Mouse (Mus musculus): Measurements from ENCODE around the gene Dpysl5. TPM values are rescaled to one million over a fixed set of nuclear protein-coding genes. Genes with fewer than 3 reads are reported as not detected.

Dpysl5 gene
- polyA plus RNA-seq, 1 experiment: 73.0 TPM

DNA sequence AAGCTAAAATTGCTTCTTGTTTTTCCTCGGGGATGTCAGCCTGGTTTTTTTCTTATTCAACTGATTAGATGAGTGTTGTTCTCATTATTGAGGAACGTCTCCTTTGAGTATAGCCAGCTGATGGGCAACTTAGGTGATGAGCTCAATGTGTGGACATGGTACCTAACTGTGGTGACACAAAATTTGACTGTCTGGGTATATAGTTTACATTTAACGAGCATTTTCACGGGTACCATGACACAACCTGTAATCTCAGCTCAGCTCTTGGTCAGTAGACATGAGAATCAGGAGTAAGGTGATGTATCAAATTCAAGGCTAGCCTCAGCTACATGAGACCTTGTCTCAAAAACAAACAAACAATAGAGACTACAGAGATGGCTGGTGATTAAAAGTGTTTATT, 6.1 kb downstream of the Dpysl5 start:
- Histone ChIP-seq H3K36me3 (ENCODE audit: control insufficient read depth, insufficient read depth, low read length) (no peaks in the 10 kb centered on the region), H3K27me3 (ENCODE audit: control insufficient read depth, insufficient read depth, low read length) (peaks cover 2% of the 10 kb centered on the region; the same call in 1 of the 2 replicates), H3K4me1 (ENCODE audit: control insufficient read depth, insufficient read depth, low read length) (peaks cover 11% of the 10 kb centered on the region), H3K27ac (ENCODE audit: control insufficient read depth, insufficient read depth, low read depth, low read length) (no peak overlapping the region), H3K4me3 (ENCODE audit: control insufficient read depth, low read depth, low read length) (no peak overlapping the region)
- no peak for TF ChIP-seq CTCF (IDR thresholded peaks at IDR 0.05; ENCODE audit: control insufficient read depth, insufficient read depth, insufficient replicate concordance, low read depth, low read length)

- Histone ChIP-seq H3K36me3 (ENCODE audit: control insufficient read depth, insufficient read depth, low read length) (no peaks in the 10 kb centered on the region), H3K27ac (ENCODE audit: control insufficient read depth, insufficient read depth, low read depth, low read length) (no peak overlapping the region), H3K27me3 (ENCODE audit: control insufficient read depth, insufficient read depth, low read length) (peaks cover 2% of the 10 kb centered on the region; the same call in 1 of the 2 replicates), H3K4me3 (ENCODE audit: control insufficient read depth, low read depth, low read length) (no peak overlapping the region), H3K4me1 (ENCODE audit: control insufficient read depth, insufficient read depth, low read length) (peaks cover 7% of the 10 kb centered on the region)
- no peak for TF ChIP-seq POLR2A (IDR thresholded peaks at IDR 0.05; ENCODE audit: control insufficient read depth, low read depth, low read length)
- TF ChIP-seq CTCF (IDR thresholded peaks at IDR 0.05; ENCODE audit: control insufficient read depth, insufficient read depth, insufficient replicate concordance, low read depth, low read length): no peak
Observed at GRCm38 (mm10) chr5:30717991-30718703, 6.8 kb downstream of the Dpysl5 start.

DNA sequence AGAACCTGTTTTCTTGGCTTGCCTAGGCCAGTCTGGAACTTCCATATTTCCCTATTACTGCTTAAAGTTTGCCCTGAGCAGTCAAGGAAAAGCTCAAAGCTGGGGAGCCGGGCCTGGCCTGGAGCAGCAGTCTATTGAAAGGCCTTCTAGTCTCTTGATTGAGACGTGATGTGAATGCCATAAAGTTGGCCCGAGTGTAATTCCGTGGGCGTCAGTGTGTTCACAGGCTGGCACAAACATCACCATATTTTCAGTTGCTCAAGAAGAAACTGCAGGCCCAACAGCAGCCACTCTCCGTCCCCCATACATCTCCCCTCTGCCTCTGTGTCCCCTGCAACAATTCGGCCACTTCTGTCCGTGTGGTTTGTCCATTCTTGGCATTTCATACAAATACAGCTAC, 10.6 kb downstream of the Dpysl5 start:
- Histone ChIP-seq H3K4me1 (ENCODE audit: control insufficient read depth, insufficient read depth, low read length) (no peaks in the 10 kb centered on the region), H3K27me3 (ENCODE audit: control insufficient read depth, insufficient read depth, low read length) (no peaks in the 10 kb centered on the region), H3K36me3 (ENCODE audit: control insufficient read depth, insufficient read depth, low read length) (no peaks in the 10 kb centered on the region), H3K4me3 (ENCODE audit: control insufficient read depth, low read depth, low read length) (no peak overlapping the region), H3K27ac (ENCODE audit: control insufficient read depth, insufficient read depth, low read depth, low read length) (no peak overlapping the region)
- TF ChIP-seq POLR2A (IDR thresholded peaks at IDR 0.05; ENCODE audit: control insufficient read depth, low read depth, low read length) (no peak), CTCF (IDR thresholded peaks at IDR 0.05; ENCODE audit: control insufficient read depth, insufficient read depth, insufficient replicate concordance, low read depth, low read length) (no peak)

GRCm38 (mm10) chr5:30726151-30726693, 14.9 kb downstream of the Dpysl5 start:
- no peak for TF ChIP-seq CTCF (IDR thresholded peaks at IDR 0.05; ENCODE audit: control insufficient read depth, insufficient read depth, insufficient replicate concordance, low read depth, low read length)
- TF ChIP-seq POLR2A (IDR thresholded peaks at IDR 0.05; ENCODE audit: control insufficient read depth, low read depth, low read length): no peak
- H3K4me3 ChIP-seq (ENCODE audit: control insufficient read depth, low read depth, low read length): no peak overlapping the region
- H3K27ac ChIP-seq (ENCODE audit: control insufficient read depth, insufficient read depth, low read depth, low read length): no peak overlapping the region
- H3K27me3 ChIP-seq (ENCODE audit: control insufficient read depth, insufficient read depth, low read length): no peaks in the 10 kb centered on the region
- no peaks in the 10 kb centered on the region for H3K4me1 ChIP-seq (ENCODE audit: control insufficient read depth, insufficient read depth, low read length)
- no peaks in the 10 kb centered on the region for H3K36me3 ChIP-seq (ENCODE audit: control insufficient read depth, insufficient read depth, low read length)

- H3K27ac ChIP-seq (ENCODE audit: control insufficient read depth, insufficient read depth, low read depth, low read length): no peak overlapping the region
- no peaks in the 10 kb centered on the region for H3K36me3 ChIP-seq (ENCODE audit: control insufficient read depth, insufficient read depth, low read length)
- H3K27me3 ChIP-seq (ENCODE audit: control insufficient read depth, insufficient read depth, low read length): no peaks in the 10 kb centered on the region
- TF ChIP-seq POLR2A (IDR thresholded peaks at IDR 0.05; ENCODE audit: control insufficient read depth, low read depth, low read length) (no peak), CTCF (IDR thresholded peaks at IDR 0.05; ENCODE audit: control insufficient read depth, insufficient read depth, insufficient replicate concordance, low read depth, low read length) (no peak)
- no peaks in the 10 kb centered on the region; the same call in none of the 2 replicates for H3K4me1 ChIP-seq (ENCODE audit: control insufficient read depth, insufficient read depth, low read length)
- H3K4me3 ChIP-seq (ENCODE audit: control insufficient read depth, low read depth, low read length): no peak overlapping the region
Observed at GRCm38 (mm10) chr5:30732511-30732910, 21.1 kb downstream of the Dpysl5 start.

DNA sequence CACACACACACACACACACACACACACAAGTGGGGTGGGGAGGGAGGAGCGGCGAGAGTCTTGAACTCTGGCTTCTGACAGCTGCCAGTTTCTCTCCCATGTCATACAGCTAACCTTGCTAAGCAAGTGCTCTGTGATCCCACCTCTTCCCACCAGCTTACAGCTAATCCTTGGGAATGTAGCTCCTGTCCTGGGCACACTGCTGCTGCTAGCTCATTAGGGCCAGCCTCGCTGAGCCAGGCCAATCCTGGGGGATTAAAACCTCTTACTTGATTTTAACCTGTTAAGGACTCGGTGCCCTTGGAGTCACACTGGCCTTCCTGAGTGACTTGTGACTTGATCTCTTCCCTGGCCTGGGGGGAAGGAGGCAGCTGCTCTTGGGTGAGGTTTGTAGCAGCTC, 23.3 kb downstream of the Dpysl5 start:
- Histone ChIP-seq H3K36me3 (ENCODE audit: control insufficient read depth, insufficient read depth, low read length) (no peaks in the 10 kb centered on the region), H3K27me3 (ENCODE audit: control insufficient read depth, insufficient read depth, low read length) (no peaks in the 10 kb centered on the region), H3K4me1 (ENCODE audit: control insufficient read depth, insufficient read depth, low read length) (no peaks in the 10 kb centered on the region; the same call in none of the 2 replicates), H3K4me3 (ENCODE audit: control insufficient read depth, low read depth, low read length) (no peak overlapping the region), H3K27ac (ENCODE audit: control insufficient read depth, insufficient read depth, low read depth, low read length) (no peak overlapping the region)
- no peak for TF ChIP-seq POLR2A (IDR thresholded peaks at IDR 0.05; ENCODE audit: control insufficient read depth, low read depth, low read length)
- TF ChIP-seq CTCF (IDR thresholded peaks at IDR 0.05; ENCODE audit: control insufficient read depth, insufficient read depth, insufficient replicate concordance, low read depth, low read length): no peak

DNA sequence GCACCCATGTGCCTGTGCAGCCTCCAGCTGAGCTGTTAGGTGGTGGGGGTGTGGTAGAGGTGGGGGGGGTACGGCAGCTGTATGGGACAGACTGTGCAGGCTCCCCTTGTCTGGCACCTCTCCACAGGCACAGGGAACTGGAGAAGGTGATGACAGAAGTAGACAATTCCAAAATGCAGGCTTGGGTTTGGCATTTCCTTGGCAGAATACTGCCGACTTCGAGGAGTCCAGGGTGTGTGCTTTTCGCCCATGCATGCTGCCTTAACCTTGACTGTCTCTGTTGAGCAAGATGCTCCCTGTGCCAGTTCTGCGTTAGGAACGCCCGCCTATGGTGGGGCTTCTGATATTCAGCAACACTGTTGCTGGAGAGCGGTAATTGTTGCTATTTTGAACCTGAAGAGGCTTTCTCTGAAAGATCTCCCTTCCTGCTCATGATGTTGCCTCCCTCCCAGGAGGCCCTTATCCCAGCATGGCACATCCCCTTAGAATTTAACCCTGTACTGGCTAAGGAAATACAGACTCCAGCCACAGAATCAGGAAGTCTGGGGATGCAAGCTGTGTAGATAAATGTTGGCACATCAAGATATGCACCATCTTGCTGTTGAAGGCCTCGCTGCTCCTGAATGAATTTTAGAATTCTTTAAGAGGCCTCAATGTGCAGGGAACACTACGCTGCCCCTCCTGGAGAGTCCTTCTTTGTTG, 26.9 kb downstream of the Dpysl5 start:
- Histone ChIP-seq H3K4me1 (ENCODE audit: control insufficient read depth, insufficient read depth, low read length) (no peaks in the 10 kb centered on the region), H3K36me3 (ENCODE audit: control insufficient read depth, insufficient read depth, low read length) (no peaks in the 10 kb centered on the region), H3K27me3 (ENCODE audit: control insufficient read depth, insufficient read depth, low read length) (no peaks in the 10 kb centered on the region), H3K27ac (ENCODE audit: control insufficient read depth, insufficient read depth, low read depth, low read length) (no peak overlapping the region), H3K4me3 (ENCODE audit: control insufficient read depth, low read depth, low read length) (no peak overlapping the region)
- no peak for TF ChIP-seq POLR2A (IDR thresholded peaks at IDR 0.05; ENCODE audit: control insufficient read depth, low read depth, low read length)
- TF ChIP-seq CTCF (IDR thresholded peaks at IDR 0.05; ENCODE audit: control insufficient read depth, insufficient read depth, insufficient replicate concordance, low read depth, low read length): no peak
